Mouse (Mus musculus): Measurements from ENCODE around the gene Myt1l.

- no peak for TF ChIP-seq CTCF (IDR thresholded peaks at IDR 0.05; ENCODE audit: borderline replicate concordance, extremely low read depth, insufficient read depth, insufficient read length)
- no peak for TF ChIP-seq POLR2A (IDR thresholded peaks at IDR 0.05; ENCODE audit: borderline replicate concordance, extremely low read depth, insufficient read depth, insufficient read length, poor library complexity, severe bottlenecking)
These were observed 426.3 kb downstream of the Myt1l start for GRCm38 (mm10) chr12:29954464-29954863.

Measured in brain, embryonic 14.5 days (tissue).